Mouse (Mus musculus): ENCODE measurements around the gene Gucy2c.
A peak's percentile ranks its signal among the peaks of the same experiment; 100 is the strongest.

The Gucy2c gene

DNA sequence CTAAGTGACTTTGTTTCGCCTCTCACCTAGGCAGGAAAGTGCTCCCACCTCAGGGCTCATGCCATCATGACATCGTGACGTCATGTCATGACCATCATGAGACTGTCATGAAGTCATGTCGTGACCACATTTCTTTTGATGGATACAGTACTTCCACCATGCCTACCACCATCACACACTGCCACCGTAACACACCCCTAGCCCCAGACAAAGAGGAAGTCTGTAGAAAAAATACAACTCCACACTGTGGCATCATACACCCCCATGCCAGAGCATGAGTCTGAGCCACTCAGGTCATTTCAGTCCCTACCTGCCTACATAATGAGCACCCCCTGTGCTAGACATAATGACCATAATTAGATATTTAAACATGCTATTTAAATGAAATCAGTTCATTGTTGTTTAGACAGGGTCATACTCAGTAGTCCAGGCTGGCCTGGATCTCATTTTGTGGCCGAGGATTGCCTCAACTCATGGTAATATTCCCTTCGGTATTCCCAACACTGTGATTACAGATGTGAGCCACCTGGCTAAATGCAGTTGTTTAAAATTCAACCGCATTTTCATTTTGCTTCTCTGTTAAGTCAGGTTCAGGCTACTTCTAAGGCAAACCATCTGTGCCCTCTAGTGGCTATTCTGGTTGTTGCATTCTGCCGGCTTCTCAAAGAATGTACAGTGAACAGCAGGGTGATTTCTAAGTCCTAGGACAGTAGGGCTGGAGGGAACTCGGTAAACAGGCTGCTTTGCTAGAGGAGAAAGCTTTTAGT lies 39.0 kb downstream of the Gucy2c start:
- DNase-seq (ENCODE audit: low read depth): peak; percentile 77

- DNase-seq (ENCODE audit: low read depth): no peak
These were observed 40.3 kb downstream of the Gucy2c start for GRCm38 (mm10) chr6:136741281-136741680.

DNA sequence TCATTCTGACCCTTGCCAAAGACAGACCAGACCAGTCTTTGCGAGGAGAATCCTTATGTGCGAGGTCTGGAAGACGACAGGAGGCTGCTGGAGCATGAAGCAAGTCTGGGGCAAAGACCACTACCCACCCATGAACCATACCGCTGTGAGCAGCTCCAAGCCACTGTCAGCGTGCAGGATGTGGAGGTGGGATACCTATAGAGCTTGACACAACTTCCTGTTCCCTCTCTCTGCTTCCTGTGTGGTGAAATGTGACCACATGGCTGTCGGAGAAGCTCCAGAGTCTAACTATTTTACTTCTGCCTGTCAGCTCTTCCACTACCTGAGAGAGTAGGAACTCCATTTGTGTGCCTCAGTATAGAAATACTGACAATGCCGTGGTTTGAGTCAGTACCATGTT lies 45.8 kb downstream of the Gucy2c start:
- no peak for DNase-seq (ENCODE audit: low read depth)

DNA sequence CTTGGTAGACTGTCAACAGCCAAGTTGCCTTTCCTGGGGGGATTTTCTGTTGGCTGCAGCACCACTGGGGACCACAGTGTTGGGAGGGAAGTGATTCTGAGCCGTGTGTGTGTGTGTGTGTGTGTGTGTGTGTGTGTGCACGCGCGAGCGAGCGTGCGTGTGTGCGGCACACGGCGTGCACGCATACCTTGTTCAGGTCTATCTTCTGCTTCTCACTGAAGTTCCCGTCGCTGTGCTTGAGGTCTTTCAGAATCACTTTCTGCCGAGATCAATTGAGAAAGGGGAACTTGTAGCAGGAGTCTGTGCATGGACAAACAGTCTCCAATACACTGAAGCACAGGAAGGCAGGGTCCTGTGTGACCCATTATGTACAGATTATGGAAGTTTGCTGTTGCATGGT lies 53.4 kb downstream of the Gucy2c start:
- DNase-seq (ENCODE audit: low read depth): no peak

DNA sequence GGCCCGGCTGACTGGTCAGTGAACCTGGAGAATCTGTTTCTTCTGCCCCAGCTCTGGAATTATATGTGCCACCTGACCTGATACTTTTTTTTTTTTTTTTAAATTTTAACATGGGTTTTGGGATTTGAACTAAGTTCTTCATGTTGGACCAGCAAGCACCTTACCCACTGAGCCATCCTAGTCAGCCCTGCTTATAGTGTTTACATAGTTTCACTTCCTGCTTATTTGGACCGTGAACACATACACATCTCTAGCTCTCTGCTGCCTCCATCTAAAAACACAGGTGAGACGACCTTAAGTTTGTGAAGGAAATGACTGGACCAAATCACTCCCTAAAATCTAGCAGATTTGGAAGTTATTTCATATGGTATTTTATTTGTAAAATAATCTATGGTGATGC lies 58.4 kb downstream of the Gucy2c start:
- no peak for DNase-seq (ENCODE audit: low read depth)

DNA sequence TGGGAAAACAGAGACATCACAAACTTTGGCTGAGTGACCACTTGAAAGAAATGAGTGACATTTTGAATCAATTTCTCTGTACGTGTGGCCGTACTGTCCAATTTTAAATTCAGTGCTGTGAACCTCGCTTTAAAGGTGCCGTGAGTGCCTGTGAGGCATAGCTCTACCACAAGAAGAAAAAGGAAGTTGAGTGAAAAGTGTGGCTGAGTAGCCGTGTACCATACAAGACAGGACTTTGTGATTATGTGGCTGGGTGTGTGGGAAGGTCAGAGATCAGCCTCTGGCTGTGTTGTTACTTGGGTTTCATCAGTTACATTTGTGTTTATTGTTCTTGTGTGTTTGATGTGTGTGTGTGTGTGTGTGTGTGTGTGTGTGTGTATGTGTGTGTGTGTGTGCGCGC lies 59.0 kb downstream of the Gucy2c start:
- DNase-seq (ENCODE audit: low read depth): no peak

- no peak for DNase-seq (ENCODE audit: low read depth)
These were observed 59.6 kb downstream of the Gucy2c start for GRCm38 (mm10) chr6:136721925-136722324.

DNA sequence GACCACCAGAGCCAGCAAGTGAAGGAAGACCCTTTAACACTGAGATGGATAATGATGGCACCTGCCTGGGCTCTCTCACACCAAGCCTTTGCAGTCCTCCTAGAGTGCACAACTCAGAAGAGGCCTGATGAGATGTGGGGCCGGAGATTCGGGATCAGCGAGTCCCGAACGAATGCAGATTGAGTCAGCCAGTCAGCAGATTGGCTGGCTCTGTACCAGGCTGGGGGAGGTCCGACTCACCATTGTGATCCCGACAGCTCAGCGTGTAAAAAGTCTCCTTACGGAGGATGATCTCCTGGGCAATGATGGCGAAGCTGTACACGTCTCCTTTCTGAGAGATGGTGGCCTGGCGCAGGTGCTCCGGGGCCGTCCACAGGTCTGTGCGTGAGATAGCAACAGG lies 61.1 kb downstream of the Gucy2c start:
- DNase-seq (ENCODE audit: low read depth): no peak

DNA sequence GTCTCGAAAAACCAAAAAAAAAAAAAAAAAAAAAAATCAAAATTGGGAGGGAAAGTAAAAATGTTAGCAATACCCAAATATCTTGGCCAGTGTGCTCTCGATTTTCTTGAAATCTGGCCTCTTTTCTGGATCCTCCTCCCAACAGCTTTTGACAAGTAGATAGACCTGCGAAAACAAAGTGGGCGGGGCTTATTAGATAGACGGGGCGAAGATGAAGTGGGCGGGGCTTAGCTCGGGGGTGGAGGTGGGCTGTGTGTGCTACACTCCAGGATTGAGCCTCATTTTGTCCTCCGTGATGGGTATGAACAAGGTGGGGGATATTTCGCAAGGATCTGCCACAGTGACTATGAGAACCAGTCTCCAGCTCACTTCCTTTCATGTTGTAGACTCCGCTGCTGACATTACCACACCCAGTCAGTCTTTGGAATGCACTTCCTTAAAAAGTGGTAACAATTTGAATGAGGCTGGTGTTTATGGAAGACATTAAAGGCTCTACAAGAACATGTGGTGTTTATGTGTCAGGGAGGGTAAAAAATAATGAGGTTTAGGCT lies 65.6 kb downstream of the Gucy2c start:
- no peak for DNase-seq (ENCODE audit: low read depth)

DNA sequence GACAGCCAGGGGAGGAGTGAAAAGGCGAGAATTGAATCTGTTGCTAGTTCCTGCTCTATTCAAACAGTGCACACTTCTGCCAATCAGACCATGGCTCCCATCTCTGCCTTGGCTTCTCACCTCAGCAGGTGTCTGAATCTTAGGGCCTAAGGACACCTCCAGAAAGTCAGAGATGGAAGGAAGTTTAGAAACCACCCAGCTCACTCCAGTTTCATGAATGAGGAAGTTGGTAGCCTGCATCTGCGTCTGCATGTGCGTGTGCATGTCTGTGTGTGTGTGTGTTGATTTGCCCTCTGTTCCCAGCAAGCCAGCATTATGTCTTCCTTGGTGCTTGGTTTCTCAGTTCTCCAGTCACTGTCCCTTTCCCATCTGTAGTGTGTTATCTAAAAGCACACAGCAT lies 67.5 kb downstream of the Gucy2c start:
- no peak for DNase-seq (ENCODE audit: low read depth)

DNA sequence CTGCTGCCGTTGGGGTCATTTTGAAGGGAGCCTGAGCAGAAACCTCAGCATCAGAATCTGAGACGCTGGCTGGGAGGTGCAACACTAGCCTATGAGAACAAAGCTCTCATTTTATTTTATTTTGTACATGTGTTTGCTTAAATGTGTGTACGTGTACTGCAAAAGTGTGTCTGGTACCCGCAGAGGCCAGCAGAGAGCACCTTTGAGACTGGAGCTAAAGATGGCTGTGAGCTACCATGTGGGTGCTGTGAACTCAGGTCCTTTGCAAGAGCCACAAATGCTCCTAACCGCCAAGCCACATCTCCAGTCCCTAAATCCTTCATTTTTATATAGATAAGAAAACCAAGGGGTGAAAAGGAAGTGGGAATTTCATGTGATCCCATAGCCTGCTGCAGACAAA lies 71.2 kb downstream of the Gucy2c start:
- DNase-seq (ENCODE audit: low read depth): no peak

DNA sequence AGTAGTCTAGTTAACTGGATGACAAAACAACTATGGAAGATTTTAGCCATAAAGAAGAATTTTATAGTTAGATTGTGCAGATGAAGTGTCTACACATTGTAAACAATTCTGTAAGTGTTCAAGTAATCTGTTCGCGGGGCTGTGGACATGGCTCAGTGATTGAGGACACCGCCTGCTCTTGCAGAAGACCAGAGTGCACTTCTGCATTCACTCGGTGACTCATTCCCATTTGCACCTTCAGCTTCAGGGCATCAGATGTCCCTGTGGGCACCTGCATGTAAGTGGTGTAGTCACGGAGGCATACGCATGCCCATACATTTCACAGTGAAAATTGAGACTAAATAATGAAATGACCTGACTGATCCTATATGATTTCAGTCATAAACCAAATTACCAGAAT lies 73.0 kb downstream of the Gucy2c start:
- no peak for DNase-seq (ENCODE audit: low read depth)

DNA sequence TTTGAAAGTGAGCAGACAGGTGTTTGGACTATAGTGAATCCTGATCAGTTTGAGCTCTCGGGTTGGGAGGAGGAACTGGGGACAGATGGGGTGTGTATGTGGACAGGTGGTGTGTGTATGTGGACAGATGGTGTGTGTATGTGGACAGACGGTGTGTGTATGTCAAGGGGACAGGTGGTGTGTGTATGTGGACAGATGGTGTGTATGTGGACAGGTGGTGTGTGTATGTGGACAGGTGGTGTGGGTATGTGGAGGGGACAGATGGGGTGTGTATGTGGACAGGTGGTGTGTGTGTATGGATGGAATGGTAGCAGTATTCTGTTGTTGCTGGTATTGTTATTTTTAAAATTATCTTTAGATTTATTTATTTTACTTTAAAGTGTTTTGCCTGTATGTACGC lies 79.7 kb downstream of the Gucy2c start:
- no peak for DNase-seq (ENCODE audit: low read depth)

- no peak for DNase-seq (ENCODE audit: low read depth)
These were observed 80.4 kb downstream of the Gucy2c start for GRCm38 (mm10) chr6:136701185-136701584.

DNA sequence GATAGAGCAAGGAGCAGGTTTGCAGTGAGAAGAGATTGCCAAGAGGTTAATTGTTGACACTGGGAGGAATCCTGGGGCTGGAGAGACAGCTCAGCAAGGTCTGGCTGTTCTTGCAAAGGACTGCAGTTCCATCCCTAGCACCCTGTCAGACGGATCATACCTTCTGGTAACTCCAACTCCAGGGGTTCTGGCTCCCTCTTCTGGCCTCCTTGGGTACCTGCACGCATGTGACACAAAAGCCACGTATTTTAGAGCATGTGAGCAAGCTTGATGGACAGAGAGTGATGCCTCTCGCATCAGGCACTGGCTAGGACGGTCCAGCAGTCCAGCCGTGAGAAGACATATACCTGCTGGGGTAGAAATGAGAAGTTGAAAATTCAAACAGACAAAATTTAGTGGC lies 90.3 kb downstream of the Gucy2c start:
- DNase-seq (ENCODE audit: low read depth): no peak

DNA sequence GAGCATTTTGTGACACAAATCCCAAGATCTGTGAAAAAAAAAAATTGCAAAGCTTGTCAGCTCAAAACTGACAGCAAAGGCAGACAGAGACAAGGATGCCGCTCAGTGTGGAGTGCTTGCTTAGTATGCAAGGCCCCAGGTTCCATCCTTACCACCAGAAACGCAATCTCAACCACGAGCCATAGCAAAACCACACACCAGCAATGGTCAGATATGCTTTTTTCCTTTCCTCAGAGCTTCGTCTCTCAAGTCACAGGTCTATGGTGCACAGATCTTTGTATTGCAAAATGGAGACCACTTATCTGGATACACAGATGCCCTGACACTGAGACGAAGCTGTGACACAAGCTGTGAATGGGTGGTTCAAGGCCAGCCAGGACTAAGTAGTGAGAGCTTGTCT lies 91.0 kb downstream of the Gucy2c start:
- no peak for DNase-seq (ENCODE audit: low read depth)

- no peak for DNase-seq (ENCODE audit: low read depth)
These were observed 91.7 kb downstream of the Gucy2c start for GRCm38 (mm10) chr6:136689790-136690413.

GRCm38 (mm10) chr6:136685433-136685832 lies 96.1 kb downstream of the Gucy2c start:
- no peak for DNase-seq (ENCODE audit: low read depth)

DNA sequence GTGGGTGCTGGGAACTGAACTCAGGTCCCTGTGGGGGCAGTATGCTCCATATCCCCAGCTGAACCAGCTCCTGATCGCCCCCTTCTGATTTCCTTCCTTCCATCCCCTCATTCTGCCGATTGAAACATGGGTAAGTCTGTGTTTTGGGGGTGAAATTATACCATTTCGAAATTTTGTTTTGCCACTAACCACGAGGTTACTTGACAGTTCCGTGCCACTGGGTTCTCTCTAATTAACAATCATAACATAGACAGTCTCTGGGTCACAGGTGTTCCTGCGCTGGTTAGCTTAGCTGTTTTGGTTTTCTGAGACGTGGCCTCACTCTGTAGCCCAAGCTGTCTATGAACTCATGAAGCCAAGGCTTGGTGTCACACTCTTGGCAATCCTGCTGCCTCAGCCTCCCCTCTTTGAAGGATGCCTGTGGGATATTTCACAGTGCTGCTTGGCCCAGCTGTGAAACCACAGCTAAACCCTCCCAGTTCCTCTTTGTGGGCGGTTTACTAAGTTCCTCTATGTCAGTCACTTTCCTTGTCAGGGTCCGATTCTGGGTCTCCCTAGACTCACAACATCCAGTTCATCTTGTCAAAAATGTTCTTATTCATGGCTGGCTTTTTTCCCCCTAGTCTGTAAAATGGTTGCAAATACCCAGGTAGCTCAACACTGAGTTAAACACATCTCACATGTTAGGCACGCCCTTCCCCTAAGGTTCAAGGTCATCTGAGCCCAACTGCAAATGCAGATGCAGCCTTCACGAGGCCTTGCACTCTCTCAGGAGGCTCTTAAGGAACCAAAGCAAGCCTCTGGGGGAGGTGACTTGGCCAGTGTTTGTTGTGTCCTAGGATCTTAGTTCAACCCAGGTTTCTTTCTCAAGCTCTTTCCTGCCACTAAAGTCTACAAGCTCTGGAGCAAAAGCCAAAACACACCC lies 97.9 kb downstream of the Gucy2c start:
- no peak for DNase-seq (ENCODE audit: low read depth)

DNA sequence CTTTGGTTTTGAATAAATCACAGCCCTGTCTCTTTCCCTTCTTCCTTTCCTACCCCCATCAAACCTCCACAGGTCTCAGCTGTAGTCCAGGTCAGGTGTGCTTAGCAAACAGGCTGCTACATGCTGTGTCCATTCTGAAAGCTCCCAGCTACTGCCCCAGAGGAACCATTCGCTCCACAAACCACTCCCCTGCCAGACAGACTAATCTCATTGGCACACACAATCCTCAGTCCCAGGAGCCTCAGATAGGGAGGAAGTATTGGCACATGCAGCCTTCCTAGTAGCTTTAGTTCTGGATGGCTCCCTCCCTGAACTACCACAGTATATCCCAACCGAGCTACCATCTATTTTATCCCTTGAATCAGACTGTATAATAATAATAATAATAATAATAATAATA lies 102.2 kb downstream of the Gucy2c start:
- no peak for DNase-seq (ENCODE audit: low read depth)

GRCm38 (mm10) chr6:136674935-136675334 lies 106.6 kb downstream of the Gucy2c start:
- no peak for DNase-seq (ENCODE audit: low read depth)

DNA sequence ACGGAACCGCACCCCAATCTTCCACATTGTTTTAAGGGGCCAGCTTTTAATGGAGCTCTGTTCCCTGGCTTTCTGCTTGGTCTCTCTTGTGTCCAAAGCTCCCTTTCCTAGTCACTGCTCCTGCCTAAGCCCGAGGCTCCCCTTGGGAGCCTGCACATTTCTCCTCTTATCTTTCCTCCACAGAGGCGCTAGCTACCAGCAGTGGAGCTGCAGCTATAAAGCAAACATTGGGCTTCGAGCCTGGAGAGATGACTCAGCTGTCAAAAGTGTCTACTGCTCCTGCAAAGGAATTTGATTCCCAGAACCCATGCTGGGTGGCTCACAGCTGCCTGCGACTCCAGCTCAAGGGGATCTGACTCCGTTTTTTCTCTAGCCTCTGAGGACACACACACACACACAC lies 109.1 kb downstream of the Gucy2c start:
- DNase-seq (ENCODE audit: low read depth): no peak

- DNase-seq (ENCODE audit: low read depth): no peak
These were observed 112.3 kb downstream of the Gucy2c start for GRCm38 (mm10) chr6:136669274-136669673.
